Mouse (Mus musculus): ENCODE data around the gene Rbp4. TPM values are rescaled to one million over a fixed set of nuclear protein-coding genes. Genes with fewer than 3 reads are reported as not detected.

Gene Rbp4
- 2.7 and 3.4 TPM in 2 replicates for total RNA-seq (2012; rRNA removed)

GRCm38 (mm10) chr19:38125219-38125610, at the start of gene Rbp4:
Gene Rbp4 (minus strand): TSS chr19:38125281.
- Histone ChIP-seq H3K4me1 (ENCODE audit: control insufficient read depth in 2 of 2, insufficient read depth in 2 of 2, low read length in 2 of 2, poor library complexity in 1 of 2) (peaks cover 0 to 5% of the 10 kb centered on the region in 2 experiments; a peak in 1 of 4 replicates), H3K27ac (ENCODE audit: insufficient read depth, low read depth, low read length, poor library complexity, severe bottlenecking) (no peak within 1 kb of the TSS)
- no peak for DNase-seq (ENCODE audit: low read depth, low spot score)

GRCm38 (mm10) chr19:38164633-38165032, 39.6 kb upstream of the Rbp4 start:
- no peak for TF ChIP-seq ZNF384 (IDR thresholded peaks at IDR 0.05; ENCODE audit: low read depth, low read length)
- no peak for TF ChIP-seq HCFC1 (IDR thresholded peaks at IDR 0.05; ENCODE audit: borderline replicate concordance, insufficient read depth, low read length)
- TF ChIP-seq CHD2 (IDR thresholded peaks at IDR 0.05; ENCODE audit: low read depth, low read length), result no peak
- TF ChIP-seq MAFK (IDR thresholded peaks at IDR 0.05; ENCODE audit: insufficient read depth, low read depth, low read length), result no peak
- no peak for TF ChIP-seq ZC3H11A (IDR thresholded peaks at IDR 0.05; ENCODE audit: borderline replicate concordance, low read depth, low read length)
- Histone ChIP-seq H3K4me1 (ENCODE audit: control insufficient read depth in 2 of 2, insufficient read depth in 2 of 2, low read length in 2 of 2, poor library complexity in 1 of 2) (no peaks in the 10 kb centered on the region), H3K9ac (ENCODE audit: insufficient read depth, low read depth, low read length, poor library complexity, severe bottlenecking) (no peak overlapping the region), H3K27ac (ENCODE audit: insufficient read depth, low read depth, low read length, poor library complexity, severe bottlenecking) (no peak overlapping the region), H3K9me3 (ENCODE audit: control insufficient read depth, insufficient read depth, low read depth, low read length) (no peaks in the 10 kb centered on the region), H3K36me3 (ENCODE audit: control insufficient read depth, insufficient read depth, low read length, poor library complexity, severe bottlenecking) (no peaks in the 10 kb centered on the region), H3K4me3 (ENCODE audit: insufficient read depth in 1 of 2, low read depth in 1 of 2, low read length in 2 of 2, poor library complexity in 1 of 2, severe bottlenecking in 1 of 2) (no peak overlapping the region)
- no peak for DNase-seq (ENCODE audit: low read depth, low spot score)
- in situ Hi-C loops (cut with MboI; ENCODE audit: low sequenced_read_pairs in 2 of 2, unreplicated experiment in 2 of 2), result no loop called here

More at GRCm38 (mm10) chr19:38125219-38125610, at the start of gene Rbp4:
- TF ChIP-seq ZC3H11A (IDR thresholded peaks at IDR 0.05; ENCODE audit: borderline replicate concordance, low read depth, low read length) (no peak), ZNF384 (IDR thresholded peaks at IDR 0.05; ENCODE audit: low read depth, low read length) (no peak), HCFC1 (IDR thresholded peaks at IDR 0.05; ENCODE audit: borderline replicate concordance, insufficient read depth, low read length) (no peak), MAFK (IDR thresholded peaks at IDR 0.05; ENCODE audit: insufficient read depth, low read depth, low read length) (no peak), CHD2 (IDR thresholded peaks at IDR 0.05; ENCODE audit: low read depth, low read length) (no peak)
- peak within 1 kb of the TSS; percentile 80 for H3K9ac ChIP-seq (ENCODE audit: insufficient read depth, low read depth, low read length, poor library complexity, severe bottlenecking)
- no peaks in the 10 kb centered on the region for H3K36me3 ChIP-seq (ENCODE audit: control insufficient read depth, insufficient read depth, low read length, poor library complexity, severe bottlenecking)
- no peaks in the 10 kb centered on the region for H3K9me3 ChIP-seq (ENCODE audit: control insufficient read depth, insufficient read depth, low read depth, low read length)
- in situ Hi-C loops (cut with MboI; ENCODE audit: low sequenced_read_pairs in 2 of 2, unreplicated experiment in 2 of 2), result no loop called here
- H3K4me3 ChIP-seq (ENCODE audit: insufficient read depth in 1 of 2, low read depth in 1 of 2, low read length in 2 of 2, poor library complexity in 1 of 2, severe bottlenecking in 1 of 2), result peak within 1 kb of the TSS; percentile 73 to 83

- H3K4me3 ChIP-seq (ENCODE audit: insufficient read depth in 1 of 2, low read depth in 1 of 2, low read length in 2 of 2, poor library complexity in 1 of 2, severe bottlenecking in 1 of 2), result no peak overlapping the region
- in situ Hi-C loops (cut with MboI; ENCODE audit: low sequenced_read_pairs in 2 of 2, unreplicated experiment in 2 of 2), result no loop called here
- no peak overlapping the region for H3K27ac ChIP-seq (ENCODE audit: insufficient read depth, low read depth, low read length, poor library complexity, severe bottlenecking)
- DNase-seq (ENCODE audit: low read depth, low spot score), result no peak
- no peaks in the 10 kb centered on the region for H3K4me1 ChIP-seq (ENCODE audit: control insufficient read depth in 2 of 2, insufficient read depth in 2 of 2, low read length in 2 of 2, poor library complexity in 1 of 2)
- no peak overlapping the region for H3K9ac ChIP-seq (ENCODE audit: insufficient read depth, low read depth, low read length, poor library complexity, severe bottlenecking)
- TF ChIP-seq ZNF384 (IDR thresholded peaks at IDR 0.05; ENCODE audit: low read depth, low read length), result no peak
- no peak for TF ChIP-seq CHD2 (IDR thresholded peaks at IDR 0.05; ENCODE audit: low read depth, low read length)
- TF ChIP-seq ZC3H11A (IDR thresholded peaks at IDR 0.05; ENCODE audit: borderline replicate concordance, low read depth, low read length), result no peak
- TF ChIP-seq MAFK (IDR thresholded peaks at IDR 0.05; ENCODE audit: insufficient read depth, low read depth, low read length), result no peak
- no peak for TF ChIP-seq HCFC1 (IDR thresholded peaks at IDR 0.05; ENCODE audit: borderline replicate concordance, insufficient read depth, low read length)
- no peaks in the 10 kb centered on the region for H3K9me3 ChIP-seq (ENCODE audit: control insufficient read depth, insufficient read depth, low read depth, low read length)
- no peaks in the 10 kb centered on the region for H3K36me3 ChIP-seq (ENCODE audit: control insufficient read depth, insufficient read depth, low read length, poor library complexity, severe bottlenecking)
Observed at GRCm38 (mm10) chr19:38161648-38162354, 36.7 kb upstream of the Rbp4 start.

- no peaks in the 10 kb centered on the region for H3K36me3 ChIP-seq (ENCODE audit: control insufficient read depth, insufficient read depth, low read length, poor library complexity, severe bottlenecking)
- DNase-seq (ENCODE audit: low read depth, low spot score), result peak; percentile 38
- no peak overlapping the region for H3K4me3 ChIP-seq (ENCODE audit: insufficient read depth in 1 of 2, low read depth in 1 of 2, low read length in 2 of 2, poor library complexity in 1 of 2, severe bottlenecking in 1 of 2)
- TF ChIP-seq CHD2 (IDR thresholded peaks at IDR 0.05; ENCODE audit: low read depth, low read length) (no peak), ZC3H11A (IDR thresholded peaks at IDR 0.05; ENCODE audit: borderline replicate concordance, low read depth, low read length) (peak; percentile 70; the same call in 1 of the 2 replicates)
- no peaks in the 10 kb centered on the region for H3K9me3 ChIP-seq (ENCODE audit: control insufficient read depth, insufficient read depth, low read depth, low read length)
- no peak overlapping the region for H3K9ac ChIP-seq (ENCODE audit: insufficient read depth, low read depth, low read length, poor library complexity, severe bottlenecking)
- in situ Hi-C loops (cut with MboI; ENCODE audit: low sequenced_read_pairs in 2 of 2, unreplicated experiment in 2 of 2), result no loop called here
- H3K27ac ChIP-seq (ENCODE audit: insufficient read depth, low read depth, low read length, poor library complexity, severe bottlenecking), result no peak overlapping the region
- H3K4me1 ChIP-seq (ENCODE audit: control insufficient read depth in 2 of 2, insufficient read depth in 2 of 2, low read length in 2 of 2, poor library complexity in 1 of 2), result no peaks in the 10 kb centered on the region
Observed at GRCm38 (mm10) chr19:38156243-38156642, 31.2 kb upstream of the Rbp4 start.
